Mouse (Mus musculus) erythroblast, embryonic 14.5 days (primary cell): Measurements from ENCODE around the gene Lrrc2. TPM values are rescaled to one million over a fixed set of nuclear protein-coding genes. Genes with fewer than 3 reads are reported as not detected.

Experiments used
- H3K27me3 ChIP-seq: 2 replicates; pipeline ENCODE4 v1.6.1; 2012; ENCODE audit warnings: inconsistent platforms; ENCODE audit not compliant: control insufficient read depth
- H3K36me3 ChIP-seq: 2 replicates; pipeline ENCODE4 v1.6.1; 2012; ENCODE audit warnings: mild to moderate bottlenecking, inconsistent platforms; ENCODE audit not compliant: control insufficient read depth
- H3K4me1 ChIP-seq: 2 replicates; pipeline ENCODE4 v1.6.1; 2012; ENCODE audit warnings: inconsistent platforms; ENCODE audit not compliant: control insufficient read depth
- H3K4me3 ChIP-seq: replicated peaks from 2 replicates; pipeline ENCODE3; 2012; ENCODE audit warnings: moderate library complexity, mild to moderate bottlenecking, inconsistent platforms
- H3K9me3 ChIP-seq: 2 replicates; pipeline ENCODE4 v1.6.1; 2012; ENCODE audit warnings: low read length, inconsistent platforms, mixed read lengths; ENCODE audit not compliant: control insufficient read depth
- GATA1 ChIP-seq: IDR thresholded peaks from 2 replicates; pipeline ENCODE4 v1.6.1; 2012; ENCODE audit warnings: low read length, inconsistent platforms, mixed read lengths
- TAL1 ChIP-seq: IDR thresholded peaks from 3 replicates; pipeline ENCODE4 v1.6.1; 2012; ENCODE audit warnings: low read length, inconsistent platforms, mixed read lengths
- polyA plus RNA-seq: library from polyadenylated mRNA; stranded (reverse); fragments of >175 nt; gene quantifications from 2 replicates; pipeline ENCODE4 v1.2.3, GENCODE M21; 2012

Lrrc2 gene
- polyA plus RNA-seq, 1 experiment: not detected

- H3K27me3 ChIP-seq: no peaks in the 10 kb centered on the region
- no peak for TF ChIP-seq GATA1
- TF ChIP-seq TAL1: no peak
- no peaks in the 10 kb centered on the region for H3K36me3 ChIP-seq
- no peaks in the 10 kb centered on the region for H3K9me3 ChIP-seq
- no peaks in the 10 kb centered on the region for H3K4me1 ChIP-seq
- H3K4me3 ChIP-seq: no peak overlapping the region
Observed at GRCm38 (mm10) chr9:110920665-110921419, 30.5 kb upstream of the Lrrc2 start.

GRCm38 (mm10) chr9:110922759-110923158 is 28.6 kb upstream of the Lrrc2 start:
- Histone ChIP-seq H3K4me3 (no peak overlapping the region), H3K9me3 (no peaks in the 10 kb centered on the region), H3K4me1 (no peaks in the 10 kb centered on the region), H3K36me3 (no peaks in the 10 kb centered on the region), H3K27me3 (no peaks in the 10 kb centered on the region)
- no peak for TF ChIP-seq GATA1
- TF ChIP-seq TAL1: no peak

DNA sequence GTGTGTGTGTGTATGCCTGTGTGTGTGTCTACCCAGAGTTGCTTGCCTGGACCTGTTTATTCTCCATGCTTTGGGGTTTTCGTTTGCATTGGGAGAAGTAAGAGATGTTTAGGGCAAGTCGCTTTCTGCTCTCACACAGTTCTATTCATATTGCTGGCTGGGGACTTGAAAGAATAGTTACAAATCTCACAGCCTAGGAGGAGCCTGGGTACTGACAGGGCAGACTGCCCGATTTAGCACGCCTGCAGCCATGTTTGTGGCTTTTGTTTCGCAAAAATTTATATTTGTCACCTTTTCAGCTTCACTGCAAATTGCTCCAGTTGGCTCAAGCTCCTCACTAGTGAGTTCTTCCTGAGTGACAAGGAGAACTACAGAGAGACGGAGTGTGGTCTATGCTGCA is 19.8 kb upstream of the Lrrc2 start:
- Histone ChIP-seq H3K9me3 (no peaks in the 10 kb centered on the region), H3K27me3 (no peaks in the 10 kb centered on the region), H3K4me1 (no peaks in the 10 kb centered on the region), H3K36me3 (no peaks in the 10 kb centered on the region), H3K4me3 (no peak overlapping the region)
- TF ChIP-seq TAL1 (no peak), GATA1 (no peak)

- no peaks in the 10 kb centered on the region for H3K4me1 ChIP-seq
- no peak overlapping the region for H3K4me3 ChIP-seq
- H3K36me3 ChIP-seq: no peaks in the 10 kb centered on the region
- no peaks in the 10 kb centered on the region for H3K9me3 ChIP-seq
- no peaks in the 10 kb centered on the region for H3K27me3 ChIP-seq
- TF ChIP-seq GATA1 (no peak), TAL1 (no peak)
Observed at GRCm38 (mm10) chr9:110933850-110934437, 17.4 kb upstream of the Lrrc2 start.

DNA sequence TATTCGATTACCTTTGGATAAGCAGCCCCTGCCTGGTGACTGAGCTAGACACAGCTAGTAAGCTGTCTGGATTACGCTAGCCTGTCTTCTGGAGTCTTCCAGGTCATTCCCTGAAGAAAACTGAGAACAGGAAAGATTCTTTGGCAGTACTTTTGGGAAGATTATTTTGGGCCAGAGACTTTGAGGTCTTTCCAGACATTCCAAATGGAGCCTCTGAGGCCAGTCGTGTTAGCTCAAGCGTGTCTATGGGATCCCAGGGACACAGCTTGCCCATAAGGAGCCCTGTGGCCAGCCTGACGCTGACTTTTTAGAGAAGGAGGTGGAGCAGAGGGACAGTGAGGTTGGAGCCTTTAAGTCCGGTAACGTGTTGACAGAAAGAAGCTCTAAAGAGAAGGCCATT is 15.4 kb upstream of the Lrrc2 start:
- no peak overlapping the region for H3K4me3 ChIP-seq
- H3K4me1 ChIP-seq: no peaks in the 10 kb centered on the region
- no peaks in the 10 kb centered on the region for H3K9me3 ChIP-seq
- no peaks in the 10 kb centered on the region for H3K36me3 ChIP-seq
- no peaks in the 10 kb centered on the region for H3K27me3 ChIP-seq
- TF ChIP-seq TAL1 (no peak), GATA1 (no peak)

GRCm38 (mm10) chr9:110937506-110938490 is 13.5 kb upstream of the Lrrc2 start:
- H3K36me3 ChIP-seq: no peaks in the 10 kb centered on the region
- TF ChIP-seq TAL1: no peak
- TF ChIP-seq GATA1: no peak
- H3K9me3 ChIP-seq: no peaks in the 10 kb centered on the region
- H3K4me3 ChIP-seq: no peak overlapping the region
- H3K4me1 ChIP-seq: no peaks in the 10 kb centered on the region
- H3K27me3 ChIP-seq: no peaks in the 10 kb centered on the region

GRCm38 (mm10) chr9:110944265-110944664 is 7.1 kb upstream of the Lrrc2 start:
- H3K4me3 ChIP-seq: no peak overlapping the region
- no peaks in the 10 kb centered on the region for H3K4me1 ChIP-seq
- H3K27me3 ChIP-seq: peaks cover 42% of the 10 kb centered on the region
- H3K36me3 ChIP-seq: no peaks in the 10 kb centered on the region
- no peaks in the 10 kb centered on the region for H3K9me3 ChIP-seq
- TF ChIP-seq TAL1 (no peak), GATA1 (no peak)

GRCm38 (mm10) chr9:110945343-110945742 is 6.0 kb upstream of the Lrrc2 start:
- Histone ChIP-seq H3K36me3 (no peaks in the 10 kb centered on the region), H3K4me3 (no peak overlapping the region), H3K4me1 (no peaks in the 10 kb centered on the region), H3K27me3 (peaks cover 42% of the 10 kb centered on the region), H3K9me3 (no peaks in the 10 kb centered on the region)
- TF ChIP-seq TAL1 (no peak), GATA1 (no peak)

GRCm38 (mm10) chr9:110945926-110946325 is 5.4 kb upstream of the Lrrc2 start, which contains the start of gene Tdgf1:
Gene Tdgf1, minus strand, starts transcription at chr9:110946158.
- Histone ChIP-seq H3K9me3 (no peaks in the 10 kb centered on the region), H3K27me3 (peaks cover 42% of the 10 kb centered on the region), H3K36me3 (no peaks in the 10 kb centered on the region), H3K4me1 (no peaks in the 10 kb centered on the region), H3K4me3 (no peak within 1 kb of the TSS)
- TF ChIP-seq GATA1 (no peak), TAL1 (no peak)
